Mouse (Mus musculus) right cerebral cortex, adult 2 months (tissue): ENCODE results near the gene Midn.

Experiments used
- DNase-seq, 2 experiments: peaks; one replicate each; pipeline ENCODE4 v3.0.0; 2021 to 2022; ENCODE audit warnings: low spot score in 2 of 2

Midn gene

DNA sequence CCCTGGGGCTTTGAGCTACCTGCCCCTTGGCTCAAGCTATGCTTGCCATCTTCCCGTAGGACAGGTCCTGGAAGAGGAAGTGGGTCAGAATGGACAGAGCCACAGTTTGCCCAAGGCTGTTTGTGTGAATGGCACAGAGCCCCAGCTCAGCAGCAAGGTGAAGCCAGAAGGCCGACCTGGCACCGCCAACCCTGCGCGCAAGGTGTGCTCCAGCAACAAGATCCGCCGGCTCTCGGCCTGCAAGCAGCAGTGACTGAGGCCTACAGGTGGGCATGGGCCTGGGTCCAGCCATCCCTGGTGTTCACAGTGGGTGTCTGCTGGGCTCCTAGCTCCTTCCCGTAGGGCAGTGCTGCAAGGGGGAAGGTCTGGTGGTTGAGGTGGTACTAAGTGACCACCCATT, 18.2 kb upstream of the Midn start:
- DNase-seq = no peak

DNA sequence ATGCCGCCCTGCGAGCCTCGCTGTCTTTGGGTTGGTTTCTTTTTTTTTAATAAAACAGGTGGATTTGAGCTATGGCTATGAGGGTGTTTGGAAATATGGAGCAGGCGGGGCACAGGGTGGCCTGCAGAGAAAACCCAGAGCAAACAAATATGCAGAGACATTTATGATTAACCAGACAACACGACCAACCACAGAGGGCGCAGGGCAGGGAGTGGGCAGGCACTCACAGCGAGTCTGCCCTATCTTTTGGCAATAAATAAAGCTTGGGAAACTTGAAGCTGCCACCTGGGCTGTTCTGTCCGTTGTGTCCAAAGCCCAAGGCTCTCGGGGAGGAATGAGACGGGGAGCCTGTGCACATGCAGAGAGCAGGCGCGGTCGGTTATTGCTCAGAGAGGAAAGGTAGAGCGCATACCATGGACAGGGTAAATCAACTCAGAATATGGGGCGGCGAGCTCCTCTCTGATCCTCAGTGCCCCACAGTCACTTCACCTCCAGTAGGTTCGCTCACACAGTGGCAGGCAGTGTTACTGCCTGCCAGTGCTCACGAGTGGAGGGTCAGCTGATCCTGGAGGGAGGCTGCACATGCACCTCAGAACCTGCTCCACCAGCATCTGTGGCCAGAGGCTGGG, 17.6 kb upstream of the Midn start:
- DNase-seq = no peak

DNA sequence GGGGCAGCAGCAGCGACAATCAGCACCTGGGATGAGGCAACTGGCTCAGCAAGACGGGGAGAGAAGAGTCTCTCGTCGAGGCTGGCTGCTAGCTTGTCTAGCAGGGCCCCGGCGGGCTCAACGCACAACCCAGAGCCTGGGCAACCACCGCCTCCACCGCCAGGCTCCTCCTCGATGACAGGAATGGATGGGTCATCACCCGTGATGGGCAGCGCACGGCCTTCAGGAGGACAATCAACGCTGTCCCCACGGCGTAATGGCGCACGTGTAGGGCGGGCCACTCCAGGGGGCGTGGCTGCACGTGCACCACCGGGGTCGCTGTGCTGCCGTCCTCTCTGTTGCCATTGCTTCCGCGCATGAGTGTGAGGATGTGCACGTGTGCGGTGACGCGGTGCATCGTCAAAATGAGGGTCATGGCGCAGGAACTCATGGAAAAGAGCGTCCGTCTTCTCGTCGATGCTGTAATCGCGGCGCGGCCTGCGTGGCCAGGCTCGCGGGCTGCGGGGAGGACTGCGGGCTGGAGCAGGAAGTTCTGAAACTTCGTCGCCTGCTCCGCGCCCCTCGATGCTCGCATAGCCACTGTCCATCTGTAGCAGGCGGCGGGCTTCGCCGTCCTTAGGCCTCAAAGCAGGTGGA, 16.6 kb upstream of the Midn start:
- DNase-seq = peak in 1 of 2 experiments; percentile 64

DNA sequence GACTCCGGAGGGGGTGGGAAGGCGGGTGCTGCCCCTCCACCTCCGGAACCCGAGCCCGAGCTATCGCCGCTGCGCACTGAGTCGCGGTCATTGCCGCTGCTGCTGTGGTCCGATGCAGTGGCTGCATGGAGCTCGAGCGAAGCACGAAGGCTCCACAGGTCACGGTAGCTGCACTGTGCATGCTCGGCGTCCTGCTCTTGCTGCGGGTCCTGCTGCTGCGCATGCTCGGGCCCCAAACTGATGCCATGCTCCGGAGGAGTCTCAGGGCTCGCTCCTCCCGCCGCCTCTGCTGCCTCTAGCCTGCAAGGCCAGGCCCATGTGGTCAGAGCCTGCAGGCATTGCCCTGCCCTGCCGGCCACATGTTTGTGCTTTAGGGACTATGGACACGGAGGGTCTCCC, 16.1 kb upstream of the Midn start:
- DNase-seq = peak in 1 of 2 experiments; percentile 49

DNA sequence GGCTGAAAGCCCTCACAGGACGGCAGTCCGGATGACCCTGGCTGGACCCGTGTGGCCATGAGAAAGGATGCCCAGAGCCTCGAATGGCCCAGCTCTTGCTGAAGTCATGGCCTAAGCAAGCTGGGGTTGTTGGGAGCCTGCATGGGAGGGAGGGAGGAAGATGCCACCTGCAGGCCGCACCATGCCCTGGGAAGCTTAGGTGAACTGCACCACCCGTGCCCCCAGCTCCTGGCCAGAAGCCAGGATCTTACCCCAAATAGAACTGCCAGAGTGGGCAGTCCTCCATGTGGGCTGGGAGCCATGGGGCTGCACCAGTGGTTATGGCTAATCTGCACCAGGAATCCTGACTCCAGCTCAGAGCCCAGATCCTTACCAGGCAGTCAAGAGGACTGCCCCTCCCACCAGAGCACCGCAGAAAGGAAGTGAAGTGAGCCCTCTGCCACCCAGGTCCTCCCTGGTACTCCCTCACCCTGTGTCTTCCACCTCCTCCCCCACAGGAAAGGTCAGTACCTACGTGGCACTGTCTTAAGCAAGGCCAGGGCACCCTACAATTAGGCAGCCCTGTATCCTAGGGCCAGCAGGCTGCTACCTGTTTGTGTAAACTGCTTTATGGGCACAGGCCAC, 14.7 kb upstream of the Midn start:
- DNase-seq = peak in 1 of 2 experiments; percentile 44

DNA sequence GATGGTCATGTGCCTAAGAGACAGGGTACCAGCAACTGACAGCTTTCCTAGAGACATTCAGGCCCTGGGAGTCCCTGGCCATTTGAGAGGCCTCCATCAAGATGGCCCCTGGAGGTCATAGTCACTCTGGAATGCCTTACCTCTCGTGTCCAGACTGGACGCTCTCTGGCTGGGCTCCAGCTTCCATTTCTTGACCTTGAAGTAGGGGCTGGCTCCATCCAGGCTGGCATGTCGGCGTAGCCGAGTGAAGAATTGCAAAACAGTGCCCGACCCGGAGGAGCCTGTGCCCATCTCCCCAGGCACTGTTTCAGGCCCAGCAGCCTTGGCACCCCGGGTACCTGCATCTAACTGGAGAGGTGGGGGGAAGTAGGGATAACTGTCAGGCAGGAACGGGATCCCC, 13.7 kb upstream of the Midn start:
- DNase-seq = no peak

DNA sequence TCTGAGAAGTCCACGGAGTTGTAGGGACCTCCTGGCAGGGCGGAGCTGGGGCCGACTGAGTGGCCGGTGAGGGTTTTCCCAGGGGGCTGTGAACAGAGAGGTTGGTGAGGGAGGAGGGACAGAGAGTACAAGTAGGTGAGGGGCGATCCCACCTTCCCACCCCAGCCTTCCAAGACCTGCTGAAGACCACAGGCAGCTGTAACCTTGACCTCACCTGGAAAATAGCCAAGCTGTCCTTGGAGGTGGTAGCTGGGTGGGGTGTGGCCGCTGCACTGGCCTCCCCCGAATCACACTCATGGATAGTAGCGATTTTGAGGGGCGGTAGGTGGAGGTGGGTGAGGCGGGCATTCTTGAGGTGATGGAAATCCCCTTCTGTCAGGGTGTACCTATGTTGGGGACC, 12.9 kb upstream of the Midn start:
- DNase-seq = no peak

DNA sequence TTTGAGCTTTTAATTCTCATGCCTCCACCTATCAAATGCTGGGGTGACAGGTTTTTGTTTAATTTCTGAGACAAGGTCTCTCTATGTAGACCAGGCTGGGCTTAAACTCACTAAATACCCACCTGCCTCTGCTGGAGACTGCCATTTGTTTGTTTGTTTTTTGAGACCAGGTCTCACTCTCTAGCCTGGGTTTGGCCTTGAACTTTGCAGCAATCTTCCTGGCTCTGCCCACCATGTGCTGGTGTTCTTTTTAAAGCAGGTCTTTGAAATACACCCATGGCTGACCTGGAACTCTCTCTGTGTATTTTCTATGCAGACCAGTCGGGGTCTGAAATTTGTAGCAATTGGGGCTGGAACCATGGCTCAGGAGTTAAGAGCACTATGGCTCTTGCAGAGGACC, 12.4 kb upstream of the Midn start:
- DNase-seq = no peak

DNA sequence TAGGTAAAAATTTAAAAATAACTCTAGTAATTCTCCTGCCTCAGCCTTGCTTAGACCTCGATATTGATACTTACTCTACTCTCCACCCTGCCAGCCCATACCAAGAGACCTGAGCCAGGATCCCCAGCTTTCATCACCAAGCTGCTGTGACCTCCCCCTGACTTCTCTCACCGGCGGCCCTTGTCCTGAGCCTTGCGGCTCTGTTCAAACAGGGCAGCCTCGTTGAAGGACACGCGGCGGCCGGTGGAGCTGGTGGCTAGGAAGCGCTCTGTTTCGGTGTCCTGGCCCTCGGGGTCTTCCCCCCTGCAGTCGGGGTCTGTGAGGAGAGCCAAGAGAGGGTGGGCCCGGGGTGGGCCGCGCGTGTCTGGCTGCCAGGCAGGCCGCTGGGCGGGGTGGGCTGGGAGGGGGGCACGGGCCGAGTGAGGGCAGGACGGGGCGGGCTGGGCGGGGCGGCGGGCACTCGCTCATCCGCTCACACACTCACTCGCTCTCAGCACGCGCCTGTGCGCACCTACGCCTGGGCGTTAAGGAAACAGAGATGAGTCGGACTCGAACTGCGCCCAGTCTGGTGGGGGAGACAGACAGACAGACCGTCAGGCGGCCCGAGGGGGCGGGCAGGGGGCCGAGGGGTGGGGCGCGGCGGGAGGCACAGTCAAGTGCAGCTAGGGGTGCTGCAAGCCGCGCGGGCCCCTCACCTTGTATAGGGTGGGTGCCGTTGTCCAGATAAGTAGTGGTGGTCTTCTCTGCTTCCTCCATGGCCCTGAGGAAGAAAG, 11.7 kb upstream of the Midn start:
- no peak for DNase-seq

DNA sequence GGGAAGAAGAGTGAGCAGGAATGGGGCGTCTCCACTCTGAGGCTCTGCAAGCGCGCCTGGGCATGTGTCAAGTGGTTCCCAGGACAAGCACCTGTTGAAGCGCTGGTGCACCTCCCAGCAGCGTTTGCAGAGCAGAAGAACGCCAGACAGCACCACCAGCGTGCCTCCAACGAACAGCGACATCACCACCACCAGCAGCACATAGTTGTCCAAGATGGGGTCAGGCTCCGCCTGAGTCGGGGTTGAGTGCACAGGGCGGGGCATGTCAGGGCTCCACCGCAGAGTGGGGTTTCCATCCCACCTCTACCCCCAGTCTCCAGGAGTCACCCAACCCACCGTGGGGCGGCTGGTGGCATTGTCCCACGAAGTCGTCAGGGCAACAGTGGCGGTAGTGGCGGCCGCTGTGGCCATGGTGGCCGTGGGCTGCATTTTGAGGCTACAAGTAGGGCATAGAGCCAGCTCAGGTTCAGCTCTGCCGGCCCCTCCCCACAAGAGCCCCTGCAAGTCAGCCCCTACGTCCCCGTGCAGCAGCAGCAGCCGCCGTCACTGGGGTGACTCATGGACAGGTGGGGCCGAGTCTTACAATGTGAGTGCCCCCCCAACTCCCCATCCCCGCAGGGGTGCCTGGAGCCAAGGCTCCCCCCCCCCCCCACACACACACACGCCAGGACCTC, 11.0 kb upstream of the Midn start:
- peak in 1 of 2 experiments; percentile 62 for DNase-seq

DNA sequence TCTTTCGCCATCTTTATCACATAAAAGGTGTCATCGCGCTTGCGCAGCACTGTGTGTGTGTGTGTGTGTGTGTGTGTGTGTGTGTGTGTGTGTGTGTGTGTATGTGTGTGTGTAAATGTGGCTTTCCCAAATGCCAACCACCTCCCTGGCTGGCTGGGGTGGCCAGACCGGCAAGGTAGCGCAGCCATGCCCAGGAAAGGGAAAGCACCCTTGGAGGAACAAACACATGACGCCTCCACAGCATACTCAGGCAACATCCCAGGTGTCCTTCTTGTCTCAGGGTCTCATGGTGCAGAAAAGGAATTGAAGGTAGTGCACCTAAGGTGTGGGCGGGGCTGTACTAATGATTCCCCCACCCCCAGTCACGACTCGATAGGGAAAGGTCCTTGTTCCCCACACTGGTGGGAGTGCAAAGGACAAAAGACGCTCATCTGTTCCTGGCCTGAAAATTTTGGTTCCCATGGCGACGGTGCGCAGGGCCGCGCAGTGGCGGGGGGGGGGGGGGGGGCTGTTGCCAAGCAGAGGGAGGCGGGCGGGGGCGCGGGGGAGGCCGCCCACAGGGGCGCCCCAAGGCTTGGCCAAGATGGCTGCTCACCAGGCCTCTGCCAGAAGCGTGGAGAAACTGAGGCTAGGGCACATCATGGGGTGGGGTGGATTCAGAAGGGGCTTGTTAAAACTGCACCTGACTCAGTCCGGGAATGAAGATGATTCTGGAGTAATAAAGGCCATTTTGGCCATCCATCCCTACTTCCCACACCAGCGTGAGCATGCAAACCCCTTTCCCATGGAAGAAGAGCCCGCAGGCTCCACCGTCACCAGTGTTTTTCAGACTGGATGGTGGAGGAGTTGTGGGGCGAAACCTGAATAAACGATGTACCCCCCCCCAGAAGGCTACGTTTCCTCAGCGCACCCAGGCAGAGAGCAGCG, 10.2 kb upstream of the Midn start:
- peak in 1 of 2 experiments; percentile 71 for DNase-seq

DNA sequence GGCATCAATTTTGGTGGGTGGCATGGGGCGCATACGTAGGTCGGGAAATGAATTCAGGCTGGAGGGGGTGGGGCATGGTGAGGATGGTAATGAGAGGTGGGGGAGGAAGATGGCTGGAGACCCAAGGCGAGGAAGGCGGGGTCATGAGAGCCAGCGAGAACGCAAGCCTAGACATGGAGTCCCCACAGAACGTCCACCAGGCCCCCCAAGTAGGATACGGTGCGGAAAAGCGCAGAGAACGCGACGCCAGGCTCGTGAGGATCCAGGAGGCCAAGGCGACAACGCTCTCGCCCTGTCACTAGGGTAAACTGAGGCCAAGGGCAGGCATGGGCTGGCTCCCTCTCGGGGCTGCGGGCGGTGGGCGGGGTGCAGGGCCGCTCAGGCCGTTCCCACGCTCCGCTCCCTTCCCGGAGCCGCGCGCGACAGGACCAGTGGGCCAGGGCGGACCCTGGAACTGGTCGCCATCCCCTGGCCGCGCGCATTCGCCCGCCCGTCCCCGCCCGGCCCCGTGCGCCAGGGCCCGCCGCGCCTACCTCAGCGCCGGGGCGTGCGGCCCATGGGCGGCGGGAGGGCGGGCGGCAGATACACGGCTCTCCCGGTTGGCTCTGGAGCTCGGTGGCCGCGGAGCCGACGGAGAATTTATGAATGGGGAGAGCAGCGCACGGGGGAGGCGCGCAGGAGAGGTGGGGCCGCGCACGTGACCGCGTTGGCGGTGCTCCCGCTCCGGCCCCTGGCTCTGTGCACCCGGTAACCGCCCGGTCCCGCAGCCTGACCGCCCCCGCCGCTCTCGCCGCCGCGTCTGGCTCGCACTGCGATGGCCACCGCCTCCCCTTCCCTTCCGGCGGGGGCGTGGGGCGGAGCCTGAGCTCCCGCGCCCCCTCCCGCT, 9.3 kb upstream of the Midn start, which contains the start of gene Atp5d:
Gene Atp5d, plus strand, starts transcription at position 80 of the 886 bp plus-strand sequence.
- peak; percentile 79 to 82 for DNase-seq

DNA sequence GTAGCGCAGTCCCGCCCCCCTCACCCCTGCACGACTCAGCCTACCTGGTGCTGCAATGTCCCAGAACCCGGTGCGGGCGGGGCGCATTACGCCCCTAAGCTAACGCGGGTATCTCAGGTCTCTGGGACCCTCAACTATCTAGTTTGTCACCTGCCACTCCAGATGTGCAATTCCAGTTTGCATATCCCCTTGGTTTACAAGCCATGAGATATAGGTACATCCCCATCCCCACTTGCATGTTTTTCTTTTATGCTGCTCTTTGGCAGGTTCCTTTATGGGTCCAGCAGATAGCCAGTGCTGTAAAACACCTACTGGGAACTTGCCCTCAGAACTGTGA, 8.7 kb upstream of the Midn start:
- DNase-seq = no peak

DNA sequence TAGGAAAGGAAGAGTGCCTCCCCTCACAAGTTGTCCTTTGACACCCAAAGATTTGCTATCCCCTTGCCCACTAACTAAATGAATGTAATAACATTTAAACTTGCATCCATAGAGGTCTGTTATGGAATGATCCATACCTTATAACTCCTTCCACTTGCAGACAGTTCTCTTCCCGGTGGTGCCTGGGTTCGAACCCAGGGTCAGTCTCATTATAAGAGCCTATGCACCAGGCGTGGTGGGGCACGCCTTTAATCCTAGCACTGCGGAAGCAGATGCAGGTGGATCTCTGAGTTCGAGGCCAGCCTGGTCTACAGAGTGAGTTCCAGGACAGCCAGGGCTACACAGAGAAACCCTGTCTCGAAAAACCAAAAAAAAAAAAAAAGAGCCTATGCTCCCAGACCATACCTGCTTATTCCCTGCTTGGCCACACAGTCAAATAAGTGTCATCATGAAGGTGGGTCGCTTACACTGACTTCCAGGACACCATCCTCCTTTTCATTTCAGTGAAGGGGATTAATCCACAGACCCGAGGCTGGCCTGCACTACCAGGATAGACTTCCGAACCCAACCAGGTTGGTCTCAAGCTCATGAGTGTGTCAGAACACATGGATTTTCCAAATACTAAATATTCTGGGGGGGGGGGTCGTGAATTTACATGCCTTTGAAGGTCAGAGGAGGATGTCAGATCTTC, 8.0 kb upstream of the Midn start:
- DNase-seq = no peak

DNA sequence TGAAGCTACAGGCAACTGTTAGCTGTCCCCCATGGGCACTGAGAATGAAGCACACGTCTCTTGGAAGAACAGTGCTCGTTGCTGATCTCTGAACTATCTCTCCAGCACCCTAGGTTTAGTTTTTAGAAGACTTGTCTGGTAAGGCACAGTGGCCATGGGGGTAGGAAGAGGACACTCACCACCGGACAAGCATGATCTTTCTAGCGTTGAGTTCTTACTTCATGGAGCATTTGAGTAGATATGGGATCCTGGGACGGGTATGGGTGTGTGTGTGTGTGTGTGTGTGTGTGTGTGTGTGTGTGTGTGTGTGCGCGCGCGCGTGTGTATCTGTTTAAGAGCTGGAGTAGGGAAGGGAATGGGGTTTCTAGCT, 7.4 kb upstream of the Midn start, which contains the start of gene Cbarp:
Gene Cbarp, minus strand, starts transcription at position 170 of the 370 bp plus-strand sequence.
- no peak for DNase-seq

DNA sequence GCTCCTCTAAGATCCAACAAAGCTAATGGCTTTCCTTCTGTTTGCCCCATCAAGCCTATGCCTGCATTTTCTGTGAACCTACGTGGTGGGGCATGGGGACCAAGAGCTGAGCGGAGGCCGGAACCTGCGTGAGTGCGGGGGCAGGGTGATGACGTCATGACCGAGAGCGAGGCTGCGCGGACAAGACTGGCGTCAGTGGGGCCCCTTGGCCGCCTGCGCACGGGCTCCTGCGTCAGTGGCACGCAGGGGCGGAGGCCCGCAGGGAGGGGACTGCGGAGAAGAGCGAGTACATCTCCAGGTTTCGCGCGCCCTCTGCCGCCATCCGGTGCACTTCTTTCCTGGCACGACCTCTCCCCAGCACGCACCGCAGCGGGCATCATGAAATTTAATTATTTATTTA, 6.8 kb upstream of the Midn start:
- peak; percentile 97 for DNase-seq

DNA sequence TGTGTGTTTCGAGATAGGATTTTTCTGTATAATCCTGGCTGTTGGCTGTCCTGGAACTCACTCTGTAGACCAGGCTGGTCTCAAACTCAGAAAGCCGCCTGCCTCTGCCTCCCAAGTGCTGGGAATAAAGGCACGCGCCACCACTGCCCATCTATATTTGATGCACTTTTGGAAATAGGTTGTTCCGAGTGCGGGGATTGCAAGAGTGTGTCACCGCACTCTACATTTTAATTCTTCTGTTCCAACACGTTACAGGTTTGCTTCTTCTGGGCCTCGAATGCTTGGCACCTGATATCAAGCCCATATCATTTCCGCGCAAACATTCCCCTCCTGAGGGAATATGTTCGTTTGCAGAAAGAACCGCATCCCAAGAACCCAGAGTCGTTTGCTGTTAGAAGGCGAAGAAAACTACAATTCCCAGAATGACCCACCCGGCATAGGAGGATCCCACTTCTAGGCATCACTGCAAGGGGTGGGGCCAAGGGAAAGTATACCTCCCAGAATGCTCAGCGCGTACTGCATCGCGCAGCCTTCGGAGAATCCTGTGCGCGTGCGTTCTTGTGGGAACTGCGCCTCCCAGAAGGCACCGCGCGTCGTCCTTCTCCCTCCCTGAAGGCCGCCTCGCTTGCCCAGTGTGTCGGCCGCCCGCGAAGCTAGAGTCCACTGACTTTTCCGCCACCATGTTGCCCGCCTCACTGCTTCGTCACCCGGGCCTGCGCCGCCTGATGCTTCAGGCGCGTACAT, 6.1 kb upstream of the Midn start:
- peak; percentile 95 to 96 for DNase-seq

DNA sequence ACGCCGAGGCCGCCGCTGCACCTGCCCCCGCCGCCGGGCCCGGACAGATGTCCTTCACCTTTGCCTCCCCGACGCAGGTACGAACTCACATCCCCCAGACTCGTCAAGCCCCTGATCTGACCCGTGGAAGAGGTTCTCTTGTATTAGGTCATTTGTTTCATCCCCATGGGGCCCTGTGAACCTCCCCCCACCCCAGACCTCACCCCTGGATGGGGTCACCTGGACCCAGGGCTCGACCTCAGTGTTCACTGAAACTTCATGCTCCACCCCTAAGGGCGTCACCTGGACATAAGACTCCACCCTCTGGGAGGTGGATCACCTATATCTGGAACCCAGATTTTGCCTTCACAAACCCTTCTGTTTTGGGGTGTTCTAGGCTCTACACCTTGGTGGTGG, 5.5 kb upstream of the Midn start:
- no peak for DNase-seq

DNA sequence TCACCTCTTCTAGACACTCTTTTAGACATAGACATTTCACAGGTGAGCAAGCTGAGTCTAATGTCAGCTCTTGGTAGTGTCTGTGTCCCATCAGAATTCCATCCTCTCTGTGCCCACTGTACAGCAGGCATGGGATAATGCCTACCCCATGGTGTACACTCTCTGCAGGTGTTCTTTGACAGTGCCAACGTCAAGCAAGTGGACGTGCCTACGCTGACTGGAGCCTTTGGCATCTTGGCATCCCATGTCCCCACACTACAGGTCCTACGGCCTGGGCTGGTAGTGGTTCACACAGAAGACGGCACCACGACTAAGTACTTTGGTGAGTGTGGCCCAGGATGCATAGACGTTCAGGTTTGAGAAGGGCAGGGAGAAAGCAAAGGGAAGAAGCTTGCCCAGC, 4.4 kb upstream of the Midn start:
- no peak for DNase-seq
